Comparison of ENCODE assay signal across 8 mouse cellular contexts in genomic region chr9:9375304-9375904, GRCm38 (mm10).
DNase-seq lines count a peak whose midpoint lies in the region; ATAC-seq and TF ChIP-seq lines count a peak whose summit lies in the region.

No protein-coding gene starts in this region.

- ATAC-seq in kidney, postnatal 0 days (replicated peaks; ENCODE audit: low FRiP score, low read depth): peak; percentile 68; the same call in 1 of the 2 replicates
- ATAC-seq in limb, embryonic 13.5 days (ENCODE audit: low FRiP score, low read depth): peak; percentile 54; the same call in 1 of the 2 replicates
- peak; percentile 82 for ATAC-seq in neural tube, embryonic 14.5 days (ENCODE audit: low read depth)

- intact Hi-C loops in gastrocnemius, postnatal 14 days (cut with DNase I; ENCODE audit: low total_unique reads): no loop called here

- no peak overlapping the region for H3K9ac ChIP-seq in kidney, postnatal 0 days (ENCODE audit: low read depth, low read length)
- H3K9ac ChIP-seq in limb, embryonic 13.5 days: no peak overlapping the region
- H3K9ac ChIP-seq in neural tube, embryonic 14.5 days (replicated peaks; ENCODE audit: low read depth, low read length): no peak overlapping the region

- no peaks in the 10 kb centered on the region for H3K27me3 ChIP-seq in kidney, postnatal 0 days (ENCODE audit: insufficient read depth, low read length)
- no peaks in the 10 kb centered on the region for H3K27me3 ChIP-seq in limb, embryonic 13.5 days
- H3K27me3 ChIP-seq in neural tube, embryonic 14.5 days (ENCODE audit: control insufficient read depth, insufficient read depth, low read length): no peaks in the 10 kb centered on the region

- peak; percentile 44; the same call in 1 of the 2 replicates for TF ChIP-seq CTCF in cortical plate, adult 2 months (IDR thresholded peaks at IDR 0.05; ENCODE audit: extremely low read depth, insufficient read depth, low read length)
- peak; percentile 93 for TF ChIP-seq CTCF in kidney, postnatal 0 days (IDR thresholded peaks at IDR 0.05; ENCODE audit: low read depth)

- no peaks in the 10 kb centered on the region for H3K36me3 ChIP-seq in kidney, postnatal 0 days (ENCODE audit: insufficient read depth, low read length)
- H3K36me3 ChIP-seq in limb, embryonic 13.5 days: no peaks in the 10 kb centered on the region
- no peaks in the 10 kb centered on the region for H3K36me3 ChIP-seq in neural tube, embryonic 14.5 days (ENCODE audit: control insufficient read depth, insufficient read depth, low read length)

- H3K4me3 ChIP-seq in cortical plate, adult 2 months (ENCODE audit: insufficient read depth, low read length): no peak overlapping the region
- no peak overlapping the region for H3K4me3 ChIP-seq in kidney, postnatal 0 days (replicated peaks; ENCODE audit: low read depth, low read length)
- no peak overlapping the region for H3K4me3 ChIP-seq in limb, embryonic 13.5 days
- H3K4me3 ChIP-seq in neural tube, embryonic 14.5 days (ENCODE audit: low read depth, low read length): no peak overlapping the region

- H3K9me3 ChIP-seq in kidney, postnatal 0 days (replicated peaks; ENCODE audit: low read length): no peaks in the 10 kb centered on the region
- no peaks in the 10 kb centered on the region for H3K9me3 ChIP-seq in limb, embryonic 13.5 days
- H3K9me3 ChIP-seq in neural tube, embryonic 14.5 days (ENCODE audit: control insufficient read depth, low read length): no peaks in the 10 kb centered on the region

- H3K4me1 ChIP-seq in cortical plate, adult 2 months (ENCODE audit: control insufficient read depth, insufficient read depth, low read length): no peaks in the 10 kb centered on the region
- no peaks in the 10 kb centered on the region for H3K4me1 ChIP-seq in kidney, postnatal 0 days (replicated peaks; ENCODE audit: insufficient read depth, low read length)
- no peaks in the 10 kb centered on the region for H3K4me1 ChIP-seq in limb, embryonic 13.5 days
- H3K4me1 ChIP-seq in neural tube, embryonic 14.5 days (ENCODE audit: control insufficient read depth, insufficient read depth, low read length): no peaks in the 10 kb centered on the region

- WGBS in kidney, postnatal 0 days: 35% methylated on average over 3 of the region's 3 CpGs
- WGBS in limb, embryonic 13.5 days: 22% methylated on average over 3 of the region's 3 CpGs
- WGBS in neural tube, embryonic 14.5 days: 23% methylated on average over 3 of the region's 3 CpGs

- H3K4me2 ChIP-seq in kidney, postnatal 0 days (ENCODE audit: low read length): no peak overlapping the region
- H3K4me2 ChIP-seq in limb, embryonic 13.5 days (replicated peaks): no peak overlapping the region
- H3K4me2 ChIP-seq in neural tube, embryonic 14.5 days (ENCODE audit: low read depth, low read length): no peak overlapping the region

- DNase-seq in 3134 (ENCODE audit: extremely low read depth, insufficient read length, low spot score): peak; percentile 20
- peak; percentile 88 for DNase-seq in NIH3T3 (ENCODE audit: low read depth)
- peak; percentile 55 for DNase-seq in gastrocnemius, postnatal 14 days
- DNase-seq in kidney, postnatal 0 days (ENCODE audit: low spot score): peak; percentile 87
- DNase-seq in urinary bladder, postnatal 4 days (ENCODE audit: low spot score in 2 of 2): peak; percentile 26 to 70

- H3K27ac ChIP-seq in cortical plate, adult 2 months (ENCODE audit: insufficient read depth, low read length): no peak overlapping the region
- no peak overlapping the region for H3K27ac ChIP-seq in kidney, postnatal 0 days
- no peak overlapping the region for H3K27ac ChIP-seq in limb, embryonic 13.5 days
- no peak overlapping the region for H3K27ac ChIP-seq in neural tube, embryonic 14.5 days (ENCODE audit: low read depth, low read length)

- no peak for TF ChIP-seq POLR2A in cortical plate, adult 2 months (IDR thresholded peaks at IDR 0.05; ENCODE audit: extremely low read depth, insufficient read depth, low read length)

Comparison
In these comparisons a context has a peak if more than half of its experiments do, and no peak if none do; other contexts are left out.
1. DNase-seq: peak in every context shown above with its lines; median percentile 88 in NIH3T3; 87 in kidney, postnatal 0 days; 55 in gastrocnemius, postnatal 14 days; 48 in urinary bladder, postnatal 4 days; 20 in 3134.